Mouse (Mus musculus): ENCODE data around the gene Gtf2e1. TPM values are rescaled to one million over a fixed set of nuclear protein-coding genes. Genes with fewer than 3 reads are reported as not detected.

Gtf2e1 gene
- polyA plus RNA-seq, 1 experiment, result 10.8 TPM

GRCm38 (mm10) chr16:37472620-37473312, 66.8 kb downstream of the Gtf2e1 start:
- H3K27ac ChIP-seq (replicated peaks; ENCODE audit: low read depth, low read length), result no peak overlapping the region
- no peak overlapping the region for H3K4me3 ChIP-seq (ENCODE audit: insufficient read depth, low read depth, low read length)
- no peaks in the 10 kb centered on the region for H3K4me1 ChIP-seq (ENCODE audit: control insufficient read depth, insufficient read depth, insufficient read length, low read length)

DNA sequence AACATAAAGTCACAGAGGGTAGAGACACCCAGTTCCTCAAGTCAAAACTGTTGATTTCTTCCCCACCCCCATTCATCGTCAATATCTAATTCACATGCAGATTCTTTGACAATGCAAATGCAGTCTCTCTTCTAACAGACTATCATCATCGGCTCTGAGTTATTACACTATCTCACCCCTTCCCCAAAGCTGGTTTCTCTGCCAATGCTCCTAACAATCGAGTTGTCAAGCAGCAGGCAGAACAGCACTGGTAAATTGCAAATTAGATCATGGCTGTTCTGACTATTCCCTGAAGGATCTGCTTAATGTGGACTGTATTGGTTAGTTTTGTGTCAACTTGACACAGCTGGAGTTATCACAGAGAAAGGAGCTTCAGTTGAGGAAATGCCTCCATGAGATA, 70.0 kb downstream of the Gtf2e1 start:
- Histone ChIP-seq H3K4me3 (ENCODE audit: insufficient read depth, low read depth, low read length) (no peak overlapping the region), H3K4me1 (ENCODE audit: control insufficient read depth, insufficient read depth, insufficient read length, low read length) (no peaks in the 10 kb centered on the region), H3K27ac (replicated peaks; ENCODE audit: low read depth, low read length) (no peak overlapping the region)

- H3K27ac ChIP-seq (replicated peaks; ENCODE audit: low read depth, low read length), result no peak overlapping the region
- H3K4me3 ChIP-seq (ENCODE audit: insufficient read depth, low read depth, low read length), result no peak overlapping the region
- H3K4me1 ChIP-seq (ENCODE audit: control insufficient read depth, insufficient read depth, insufficient read length, low read length), result no peaks in the 10 kb centered on the region
Measured at GRCm38 (mm10) chr16:37463981-37464380, 75.6 kb downstream of the Gtf2e1 start.

DNA sequence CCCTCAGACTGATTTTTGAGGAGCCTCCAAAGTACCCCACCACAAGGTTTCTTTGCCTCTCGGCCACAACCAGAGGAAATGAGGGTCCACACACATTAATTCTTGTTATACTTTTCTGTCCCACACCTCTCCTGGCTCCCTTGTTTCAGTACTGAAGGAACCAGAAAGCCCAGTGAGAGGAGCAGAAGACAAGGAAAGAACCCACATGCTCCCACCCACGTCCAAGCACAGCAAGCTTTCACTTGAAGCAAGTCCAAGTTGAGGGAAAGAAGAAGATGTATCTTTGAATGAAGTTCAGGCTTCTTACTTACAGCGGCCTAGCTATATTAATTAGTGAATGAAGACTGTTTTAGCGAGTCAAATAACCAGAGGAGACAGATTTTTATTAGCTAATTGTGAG, 76.7 kb downstream of the Gtf2e1 start:
- no peaks in the 10 kb centered on the region for H3K4me1 ChIP-seq (ENCODE audit: control insufficient read depth, insufficient read depth, insufficient read length, low read length)
- no peak overlapping the region for H3K4me3 ChIP-seq (ENCODE audit: insufficient read depth, low read depth, low read length)
- H3K27ac ChIP-seq (replicated peaks; ENCODE audit: low read depth, low read length), result no peak overlapping the region

GRCm38 (mm10) chr16:37461601-37462000, 78.0 kb downstream of the Gtf2e1 start:
- Histone ChIP-seq H3K27ac (replicated peaks; ENCODE audit: low read depth, low read length) (no peak overlapping the region), H3K4me3 (ENCODE audit: insufficient read depth, low read depth, low read length) (no peak overlapping the region), H3K4me1 (ENCODE audit: control insufficient read depth, insufficient read depth, insufficient read length, low read length) (no peaks in the 10 kb centered on the region)

Other genes with a start within 250 kb of the Gtf2e1 start
- gene Stxbp5l, start 154.8 kb downstream of the Gtf2e1 start, polyA plus RNA-seq (2012; ENCODE audit: insufficient read depth, insufficient read length, missing spikeins), result not detected in 2 replicates
- 4.1 and 5.8 TPM in 2 replicates for gene Rabl3, start 96 bp upstream of the Gtf2e1 start, polyA plus RNA-seq (2012; ENCODE audit: insufficient read depth, insufficient read length, missing spikeins)
- gene Hgd, start 40.4 kb upstream of the Gtf2e1 start, polyA plus RNA-seq (2012; ENCODE audit: insufficient read depth, insufficient read length, missing spikeins), result not detected in 2 replicates
- gene Ndufb4, start 114.7 kb upstream of the Gtf2e1 start, polyA plus RNA-seq (2012; ENCODE audit: insufficient read depth, insufficient read length, missing spikeins), result 800 and 1,040 TPM in 2 replicates
- gene Fstl1, start 237.1 kb upstream of the Gtf2e1 start, polyA plus RNA-seq (2012; ENCODE audit: insufficient read depth, insufficient read length, missing spikeins), result 26.5 and 46.9 TPM in 2 replicates